Mouse (Mus musculus): ENCODE results near the gene Znrf1. TPM values are rescaled to one million over a fixed set of nuclear protein-coding genes. Genes with fewer than 3 reads are reported as not detected.

The Znrf1 gene
- total RNA-seq, 2 experiments from 2014 or later: 97.9 to 102 TPM

GRCm38 (mm10) chr8:111531621-111532020, 4.3 kb upstream of the Znrf1 start:
- no peak for DNase-seq (ENCODE audit: low spot score in 2 of 2)

- no peak for DNase-seq (ENCODE audit: low spot score in 2 of 2)
These were observed 2.4 kb upstream of the Znrf1 start for GRCm38 (mm10) chr8:111533503-111533902.

- no peak for DNase-seq (ENCODE audit: low spot score in 2 of 2)
These were observed 406 bp upstream of the Znrf1 start for GRCm38 (mm10) chr8:111535491-111535890.

- DNase-seq (ENCODE audit: low spot score in 2 of 2): peak in 1 of 2 experiments; percentile 49
These were observed 1.3 kb downstream of the Znrf1 start for GRCm38 (mm10) chr8:111536978-111537764.

GRCm38 (mm10) chr8:111537765-111538158, 1.9 kb downstream of the Znrf1 start:
- no peak for DNase-seq (ENCODE audit: low spot score in 2 of 2)

GRCm38 (mm10) chr8:111538194-111538593, 2.3 kb downstream of the Znrf1 start:
- no peak for DNase-seq (ENCODE audit: low spot score in 2 of 2)

- no peak for DNase-seq (ENCODE audit: low spot score in 2 of 2)
These were observed 3.7 kb downstream of the Znrf1 start for GRCm38 (mm10) chr8:111539422-111540076.

- no peak for DNase-seq (ENCODE audit: low spot score in 2 of 2)
These were observed 7.9 kb downstream of the Znrf1 start for GRCm38 (mm10) chr8:111543712-111544380.

- no peak for DNase-seq (ENCODE audit: low spot score in 2 of 2)
These were observed 9.7 kb downstream of the Znrf1 start for GRCm38 (mm10) chr8:111545406-111546156.

GRCm38 (mm10) chr8:111547144-111547543, 11.2 kb downstream of the Znrf1 start:
- DNase-seq (ENCODE audit: low spot score in 2 of 2): peak in 1 of 2 experiments; percentile 47

GRCm38 (mm10) chr8:111548201-111548600, 12.3 kb downstream of the Znrf1 start:
- DNase-seq (ENCODE audit: low spot score in 2 of 2): no peak

- DNase-seq (ENCODE audit: low spot score in 2 of 2): no peak
These were observed 14.3 kb downstream of the Znrf1 start for GRCm38 (mm10) chr8:111550002-111550870.

- DNase-seq (ENCODE audit: low spot score in 2 of 2): no peak
These were observed 15.7 kb downstream of the Znrf1 start for GRCm38 (mm10) chr8:111551511-111552130.

- no peak for DNase-seq (ENCODE audit: low spot score in 2 of 2)
These were observed 25.9 kb downstream of the Znrf1 start for GRCm38 (mm10) chr8:111561824-111562223.

GRCm38 (mm10) chr8:111562274-111562803, 26.4 kb downstream of the Znrf1 start:
- no peak for DNase-seq (ENCODE audit: low spot score in 2 of 2)

GRCm38 (mm10) chr8:111563075-111563474, 27.2 kb downstream of the Znrf1 start:
- DNase-seq (ENCODE audit: low spot score in 2 of 2): no peak

GRCm38 (mm10) chr8:111563687-111564086, 27.8 kb downstream of the Znrf1 start:
- no peak for DNase-seq (ENCODE audit: low spot score in 2 of 2)

- no peak for DNase-seq (ENCODE audit: low spot score in 2 of 2)
These were observed 28.2 kb downstream of the Znrf1 start for GRCm38 (mm10) chr8:111564093-111564492.

GRCm38 (mm10) chr8:111565784-111566191, 29.9 kb downstream of the Znrf1 start:
- no peak for DNase-seq (ENCODE audit: low spot score in 2 of 2)

GRCm38 (mm10) chr8:111566326-111566725, 30.4 kb downstream of the Znrf1 start:
- no peak for DNase-seq (ENCODE audit: low spot score in 2 of 2)

All from layer of hippocampus, adult 18-20 months (tissue).